Mouse (Mus musculus) CH12.LX (cell line): ENCODE results near the gene Clpb. TPM values are rescaled to one million over a fixed set of nuclear protein-coding genes. Genes with fewer than 3 reads are reported as not detected.

ENCODE experiments used
- DNase-seq: peaks from one replicate; pipeline ENCODE4 v3.0.0-alpha.2; 2013; ENCODE audit errors: extremely low read depth
- H3K27ac ChIP-seq: 2 replicates; pipeline ENCODE4 v1.5.1; 2012; ENCODE audit warnings: low read depth, mild to moderate bottlenecking, control low read depth, moderate library complexity; ENCODE audit not compliant: insufficient read depth
- H3K27me3 ChIP-seq: replicated peaks from 2 replicates; pipeline ENCODE3; 2012; ENCODE audit warnings: inconsistent platforms
- H3K36me3 ChIP-seq, 2 experiments: replicated peaks in 1 of 2; 2 replicates each; pipeline versions ENCODE3 to v1.6.1; 2012; ENCODE audit warnings: inconsistent platforms in 1 of 2, low read length in 1 of 2, mild to moderate bottlenecking in 1 of 2, mixed read lengths in 1 of 2, moderate library complexity in 1 of 2; ENCODE audit not compliant: control insufficient read depth in 1 of 2, insufficient read depth in 1 of 2
- H3K4me1 ChIP-seq, 2 experiments: 2 replicates each; pipeline ENCODE4 v1.6.1; 2012; ENCODE audit warnings: inconsistent platforms in 1 of 2, moderate library complexity in 1 of 2; ENCODE audit not compliant: insufficient read depth in 2 of 2, control insufficient read depth in 1 of 2
- H3K4me2 ChIP-seq: 2 replicates; pipeline ENCODE4 v1.6.1; 2012; ENCODE audit warnings: low read depth, mild to moderate bottlenecking, control low read depth; ENCODE audit not compliant: poor library complexity, insufficient read depth, severe bottlenecking
- H3K4me3 ChIP-seq, 3 experiments: fragments of 150-350 bp in 1 of 3; sonication (generic) in 1 of 3; replicated peaks in 1 of 3; 2 replicates each; pipeline versions ENCODE3 to v1.5.1; 2011 to 2012; ENCODE audit warnings: low read depth in 2 of 3, low read length in 2 of 3, mild to moderate bottlenecking in 2 of 3, moderate library complexity in 2 of 3, control low read depth in 1 of 3, improper control_type of control experiment in 1 of 3, inconsistent platforms in 1 of 3, mixed read lengths in 1 of 3; ENCODE audit not compliant: poor library complexity in 1 of 3
- H3K79me2 ChIP-seq: replicated peaks from 2 replicates; pipeline ENCODE4 v1.6.1; 2012; ENCODE audit warnings: mild to moderate bottlenecking, moderate library complexity; ENCODE audit not compliant: control insufficient read depth, poor library complexity, insufficient read depth, severe bottlenecking; ENCODE audit errors: extremely low read depth
- H3K9ac ChIP-seq: 2 replicates; pipeline ENCODE4 v1.6.1; 2012; ENCODE audit warnings: low read depth, mild to moderate bottlenecking, control low read depth, moderate library complexity; ENCODE audit not compliant: insufficient read depth
- H3K9me3 ChIP-seq: replicated peaks from 2 replicates; pipeline ENCODE3; 2012; ENCODE audit warnings: low read length, inconsistent platforms, mixed read lengths
- BHLHE40 ChIP-seq: IDR thresholded peaks from 2 replicates; pipeline ENCODE4 v1.6.1; 2011; ENCODE audit warnings: mild to moderate bottlenecking, low read depth, low read length, improper control_type of control experiment
- CHD2 ChIP-seq: IDR thresholded peaks from 2 replicates; pipeline ENCODE4 v1.6.1; 2011; ENCODE audit warnings: low read length, improper control_type of control experiment
- CTCF ChIP-seq, 2 experiments: IDR thresholded peaks in 1 of 2; conservative IDR thresholded peaks in 1 of 2; 2 replicates each; pipeline ENCODE4 v1.5.1; 2011 to 2012; ENCODE audit warnings: low read depth in 2 of 2, low read length in 2 of 2, improper control_type of control experiment in 1 of 2, inconsistent platforms in 1 of 2, mild to moderate bottlenecking in 1 of 2, moderate library complexity in 1 of 2
- E2F4 ChIP-seq: IDR thresholded peaks from 2 replicates; pipeline ENCODE4 v1.6.1; 2011; ENCODE audit warnings: low read depth, low read length, improper control_type of control experiment; ENCODE audit not compliant: insufficient replicate concordance
- ELF1 ChIP-seq: IDR thresholded peaks from 2 replicates; pipeline ENCODE4 v1.6.1; 2014; ENCODE audit warnings: low read depth, mild to moderate bottlenecking, inconsistent platforms, low read length, improper control_type of control experiment
- ETS1 ChIP-seq: conservative IDR thresholded peaks from 2 replicates; pipeline ENCODE4 v1.6.1; 2012; ENCODE audit warnings: low read depth, mild to moderate bottlenecking, inconsistent platforms, low read length, improper control_type of control experiment, moderate library complexity
- HCFC1 ChIP-seq: IDR thresholded peaks from 2 replicates; pipeline ENCODE4 v1.6.1; 2012; ENCODE audit warnings: low read depth, mild to moderate bottlenecking, inconsistent platforms, low read length, improper control_type of control experiment
- IRF4 ChIP-seq: IDR thresholded peaks from 2 replicates; pipeline ENCODE4 v1.6.1; 2014; ENCODE audit warnings: low read depth, mild to moderate bottlenecking, inconsistent platforms, low read length, improper control_type of control experiment
- JUND ChIP-seq: conservative IDR thresholded peaks from 2 replicates; pipeline ENCODE4 v1.6.1; 2011; ENCODE audit warnings: low read depth, low read length, improper control_type of control experiment
- MAFK ChIP-seq: IDR thresholded peaks from 2 replicates; pipeline ENCODE4 v1.6.1; 2011; ENCODE audit warnings: low read length, improper control_type of control experiment; ENCODE audit not compliant: insufficient replicate concordance
- MAX ChIP-seq: IDR thresholded peaks from 2 replicates; pipeline ENCODE4 v1.6.1; 2011; ENCODE audit warnings: low read length, improper control_type of control experiment
- MAZ ChIP-seq: IDR thresholded peaks from 2 replicates; pipeline ENCODE4 v1.6.1; 2012; ENCODE audit warnings: low read depth, mild to moderate bottlenecking, inconsistent platforms, low read length, improper control_type of control experiment, moderate library complexity
- MEF2A ChIP-seq: IDR thresholded peaks from 2 replicates; pipeline ENCODE4 v1.6.1; 2014; ENCODE audit warnings: low read depth, mild to moderate bottlenecking, inconsistent platforms, low read length, improper control_type of control experiment, borderline replicate concordance
- MXI1 ChIP-seq: IDR thresholded peaks from 2 replicates; pipeline ENCODE4 v1.6.1; 2011; ENCODE audit warnings: mild to moderate bottlenecking, low read depth, low read length, improper control_type of control experiment
- MYC ChIP-seq: IDR thresholded peaks from 2 replicates; pipeline ENCODE4 v1.6.1; 2011; ENCODE audit warnings: low read depth, mild to moderate bottlenecking, improper control_type of control experiment, low read length
- NELFE ChIP-seq: IDR thresholded peaks from 2 replicates; pipeline ENCODE4 v1.6.1; 2011; ENCODE audit warnings: low read depth, low read length, improper control_type of control experiment
- NRF1 ChIP-seq: IDR thresholded peaks from 2 replicates; pipeline ENCODE4 v1.6.1; 2014; ENCODE audit warnings: low read depth, mild to moderate bottlenecking, inconsistent platforms, low read length, improper control_type of control experiment, moderate library complexity
- PAX5 ChIP-seq: IDR thresholded peaks from 2 replicates; pipeline ENCODE4 v1.6.1; 2012; ENCODE audit warnings: low read length, inconsistent platforms, mixed read lengths
- POLR2AphosphoS2 ChIP-seq: IDR thresholded peaks from 2 replicates; pipeline ENCODE4 v1.6.1; 2011; ENCODE audit warnings: low read depth, low read length, improper control_type of control experiment
- RAD21 ChIP-seq: IDR thresholded peaks from 2 replicates; pipeline ENCODE4 v1.6.1; 2011; ENCODE audit warnings: low read depth, mild to moderate bottlenecking, low read length, improper control_type of control experiment, moderate library complexity
- RCOR1 ChIP-seq: conservative IDR thresholded peaks from 2 replicates; pipeline ENCODE4 v1.6.1; 2012; ENCODE audit warnings: low read depth, mild to moderate bottlenecking, inconsistent platforms, low read length, improper control_type of control experiment
- SIN3A ChIP-seq: IDR thresholded peaks from 2 replicates; pipeline ENCODE4 v1.6.1; 2012; ENCODE audit warnings: low read length, improper control_type of control experiment, inconsistent platforms
- SMC3 ChIP-seq: IDR thresholded peaks from 2 replicates; pipeline ENCODE4 v1.6.1; 2011; ENCODE audit warnings: low read depth, low read length, improper control_type of control experiment
- TCF12 ChIP-seq: IDR thresholded peaks from 2 replicates; pipeline ENCODE4 v1.6.1; 2014; ENCODE audit warnings: low read depth, mild to moderate bottlenecking, inconsistent platforms, low read length, improper control_type of control experiment
- USF1 ChIP-seq: IDR thresholded peaks from 2 replicates; pipeline ENCODE4 v1.6.1; 2014; ENCODE audit warnings: low read depth, mild to moderate bottlenecking, inconsistent platforms, low read length, improper control_type of control experiment
- ZKSCAN1 ChIP-seq: IDR thresholded peaks from 2 replicates; pipeline ENCODE4 v1.6.1; 2012; ENCODE audit warnings: low read depth, inconsistent platforms, low read length, improper control_type of control experiment, borderline replicate concordance
- ZNF384 ChIP-seq: IDR thresholded peaks from 2 replicates; pipeline ENCODE4 v1.6.1; 2012; ENCODE audit warnings: low read depth, low read length, improper control_type of control experiment, inconsistent platforms
- dilution Hi-C: fragments of 300-500 bp; cut with MboI; formaldehyde crosslinking; loops from 2 replicates; pipeline ENCODE4 v1.14.3; 2020; ENCODE audit warnings: low sequenced_read_pairs; ENCODE audit not compliant: extremely low pct_unique_long_range_greater_than_20kb, extremely low pct_ligation_motif_present
- in situ Hi-C: fragments of 300-500 bp; cut with MboI; formaldehyde crosslinking; loops from 3 replicates; pipeline ENCODE4 v1.14.3; 2019; ENCODE audit warnings: low sequenced_read_pairs, low pct_ligation_motif_present, low pct_unique_long_range_greater_than_20kb, mixed read lengths
- polyA plus RNA-seq: library from polyadenylated mRNA; unstranded; fragments of >175 nt; gene quantifications from 2 replicates; pipeline ENCODE4 v1.2.1, GENCODE M21; 2012; ENCODE audit warnings: low read depth; ENCODE audit not compliant: insufficient read length
- total RNA-seq, 2 experiments: library from RNA; depleted of rRNA; stranded (reverse); fragments of 300-350 nt in 1 of 2; fragments of >200 nt in 1 of 2; gene quantifications; 2 replicates each; pipeline ENCODE4 v1.2.3; 2012 to 2014

The Clpb gene
- total and polyA plus RNA-seq, 3 experiments: 25.5 to 68.4 (median 41.7) TPM

DNA sequence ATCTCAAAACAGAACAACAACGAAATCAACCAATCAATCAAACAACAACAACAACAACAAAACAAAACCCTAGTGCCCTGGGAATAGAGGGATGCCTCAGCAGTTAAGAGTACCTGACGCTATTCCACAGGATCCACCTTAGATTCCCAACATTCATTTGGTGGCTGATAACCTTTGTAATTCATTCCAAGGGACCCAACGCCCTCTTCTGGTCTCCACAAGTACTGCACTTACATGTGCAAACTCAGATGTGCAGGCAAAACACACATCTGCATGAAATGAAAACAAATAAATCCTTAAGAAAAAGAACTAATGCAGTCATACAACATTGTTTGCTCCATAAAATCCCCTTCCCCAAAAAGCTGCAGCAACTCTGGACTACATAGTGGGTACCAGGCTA, 12.9 kb upstream of the Clpb start:
- Histone ChIP-seq H3K9ac (no peak overlapping the region), H3K36me3 (no peaks in the 10 kb centered on the region), H3K4me1 (peaks cover 2 to 3% of the 10 kb centered on the region in 2 experiments; a peak in 1 of 4 replicates), H3K4me2 (no peak overlapping the region), H3K4me3 (no peak overlapping the region), H3K27ac (no peak overlapping the region), H3K79me2 (no peaks in the 10 kb centered on the region), H3K27me3 (peaks cover 1% of the 10 kb centered on the region), H3K9me3 (no peaks in the 10 kb centered on the region)
- in situ Hi-C loops: loop anchor here (25.0 kb wide), 1 partner anchor 612 kb away; the partner anchor contains the start of genes Rhog and Stim1
- dilution Hi-C loops: no loop called here
- DNase-seq: no peak
- TF ChIP-seq CTCF (conservative IDR thresholded peaks at IDR 0.05 in 1 of 2, IDR thresholded peaks at IDR 0.05 in 1 of 2; ENCODE audit: low read depth in 2 of 2, low read length in 2 of 2): peak; percentile 57 to 78
- TF ChIP-seq MAFK: no peak
- TF ChIP-seq RAD21: peak; percentile 43

DNA sequence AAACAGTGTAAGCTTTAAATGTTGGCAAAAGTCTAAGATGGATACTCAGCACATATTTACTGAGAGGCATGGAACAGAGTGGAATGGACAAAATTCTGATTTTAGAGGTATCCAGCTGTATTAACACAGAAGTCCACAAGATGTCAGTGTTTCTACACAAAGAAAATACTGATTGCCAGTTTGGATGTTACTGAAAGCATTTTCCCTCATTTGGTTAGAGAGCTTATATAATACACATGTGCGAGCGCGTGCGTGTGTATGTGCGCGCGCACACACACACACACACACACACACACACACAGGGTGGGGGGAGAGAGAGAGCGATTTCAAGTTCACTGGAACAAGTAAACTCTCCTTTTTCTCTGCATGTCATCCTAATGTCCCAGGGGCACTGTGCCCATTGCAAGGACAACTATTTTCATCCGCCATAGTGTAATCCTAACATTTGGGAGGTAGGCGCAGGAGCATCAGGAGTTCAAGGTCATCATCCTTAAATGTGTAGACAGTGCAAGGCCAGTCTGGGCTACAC, 9.7 kb upstream of the Clpb start:
- Histone ChIP-seq H3K36me3 (no peaks in the 10 kb centered on the region), H3K9ac (peak overlapping the region; percentile 60; the same call in 1 of the 2 replicates), H3K9me3 (no peaks in the 10 kb centered on the region), H3K27me3 (peaks cover 8% of the 10 kb centered on the region), H3K4me1 (peaks cover 0 to 2% of the 10 kb centered on the region in 2 experiments; a peak in 1 of 4 replicates), H3K79me2 (no peaks in the 10 kb centered on the region), H3K4me2 (peak overlapping the region; percentile 92), H3K27ac (no peak overlapping the region), H3K4me3 (peak overlapping the region in 2 of 3 experiments; percentile 17 to 57)
- in situ Hi-C loops: loop anchor here (25.0 kb wide), 1 partner anchor 609 kb away; the partner anchor contains the start of genes Rhog and Stim1
- peak; percentile 66 for DNase-seq
- TF ChIP-seq ETS1 (peak; percentile 38; the same call in 1 of the 2 replicates), MAX (peak; percentile 84), JUND (peak; percentile 64), MEF2A (peak; percentile 20; the same call in 1 of the 2 replicates), IRF4 (peak; percentile 36; the same call in 1 of the 2 replicates), NRF1 (peak; percentile 77), MXI1 (peak; percentile 47), USF1 (no peak), E2F4 (0 out of 2 replicates have a peak, but pooled peaks have one; percentile 59), HCFC1 (no peak), RCOR1 (no peak), MAFK (no peak), BHLHE40 (peak; percentile 93), CHD2 (no peak), ZNF384 (no peak), ZKSCAN1 (no peak), MYC (peak; percentile 89), CTCF (conservative IDR thresholded peaks at IDR 0.05 in 1 of 2, IDR thresholded peaks at IDR 0.05 in 1 of 2; ENCODE audit: low read depth in 2 of 2, low read length in 2 of 2) (peak; percentile 26 to 87; a peak in 3 of 4 replicates), POLR2AphosphoS2 (no peak), SMC3 (peak; percentile 56), PAX5 (no peak), MAZ (peak; percentile 87), TCF12 (peak; percentile 44; the same call in 1 of the 2 replicates), RAD21 (peak; percentile 91), ELF1 (0 out of 2 replicates have a peak, but pooled peaks have one; percentile 17), SIN3A (no peak), NELFE (no peak)
- dilution Hi-C loops: no loop called here
